Mouse (Mus musculus) brain, embryonic 14.5 days (tissue): ENCODE measurements at regions not wholly inside any gene's neighbourhood (a gene's known extent, or its start where the extent isn't known, plus 50 kb on each side); places are given as distances from the start of the nearest gene placed in this dataset.

Source experiments
- CTCF ChIP-seq: fragments of 200-500 bp; IDR thresholded peaks from 2 replicates; pipeline ENCODE4 v1.5.1; 2012; ENCODE audit warnings: inconsistent platforms, mild to moderate bottlenecking, moderate library complexity, borderline replicate concordance; ENCODE audit not compliant: insufficient read depth, insufficient read length; ENCODE audit errors: extremely low read depth
- POLR2A ChIP-seq: fragments of 200-500 bp; IDR thresholded peaks from 2 replicates; pipeline ENCODE4 v1.6.1; 2012; ENCODE audit warnings: mild to moderate bottlenecking, inconsistent platforms, borderline replicate concordance; ENCODE audit not compliant: poor library complexity, insufficient read depth, insufficient read length, severe bottlenecking; ENCODE audit errors: extremely low read depth

GRCm38 (mm10) chr12:11562891-11563290, 107.0 kb downstream of the Rad51ap2 start:
- no peak for TF ChIP-seq CTCF
- TF ChIP-seq POLR2A = no peak
